Comparison of ENCODE assay signal across 22 mouse cellular contexts in genomic region chr17:77711130-77711529, GRCm38 (mm10).
"Had no signal": no experiment of that assay in that cellular context is flagged by ENCODE, and none has a peak within 500 bp of the region (broad histone marks: within the 10 kb centered on the region; RNA-seq: fewer than 3 reads in every experiment).

No protein-coding gene starts in this region.

- H3K36me3 ChIP-seq: limb, embryonic 10.5 days; limb, embryonic 13.5 days; liver, embryonic 12.5 days; liver, embryonic 15.5 days; lung, embryonic 15.5 days had no signal

- ATAC-seq: intestine, postnatal 0 days; liver, embryonic 12.5 days; midbrain, embryonic 16.5 days had no signal

- H3K4me2 ChIP-seq: limb, embryonic 13.5 days; liver, embryonic 12.5 days; liver, embryonic 15.5 days; lung, embryonic 15.5 days; midbrain, embryonic 11.5 days had no signal

- H3K27me3 ChIP-seq: limb, embryonic 13.5 days; liver, embryonic 12.5 days; liver, embryonic 15.5 days; lung, embryonic 15.5 days; megakaryocyte, embryonic 14.5 days had no signal

- H3K27ac ChIP-seq: limb, embryonic 10.5 days; limb, embryonic 13.5 days; liver, embryonic 12.5 days; liver, embryonic 15.5 days; lung, embryonic 15.5 days; stomach, postnatal 0 days had no signal

- H3K4me3 ChIP-seq: limb, embryonic 10.5 days; limb, embryonic 13.5 days; liver, embryonic 12.5 days; liver, embryonic 15.5 days; lung, embryonic 15.5 days; megakaryocyte, embryonic 14.5 days had no signal

- H3K9me3 ChIP-seq: limb, embryonic 10.5 days; limb, embryonic 13.5 days; liver, embryonic 12.5 days; liver, embryonic 15.5 days; lung, embryonic 15.5 days; megakaryocyte, embryonic 14.5 days had no signal

- DNase-seq: kidney, postnatal 4 days; layer of hippocampus, postnatal 36 days; liver; lung, adult 18-20 months; lung, postnatal 10 days; lung, postnatal 36 days; right cerebral cortex, adult 18-20 months; right cerebral cortex, postnatal 14 days; right cerebral cortex, postnatal 4 days; thymus, adult 2 months; thymus, postnatal 14 days; thymus, postnatal 4 days had no signal

- H3K9ac ChIP-seq: limb, embryonic 13.5 days; liver, embryonic 12.5 days; liver, embryonic 15.5 days; lung, embryonic 15.5 days had no signal

- H3K4me1 ChIP-seq: limb, embryonic 10.5 days; limb, embryonic 13.5 days; liver, embryonic 12.5 days; liver, embryonic 15.5 days; lung, embryonic 15.5 days; megakaryocyte, embryonic 14.5 days had no signal
